Mouse (Mus musculus) liver, postnatal 0 days (tissue): ENCODE results near the gene Fktn.

Experiments used
- CTCF ChIP-seq: sonication (generic); IDR thresholded peaks from 2 replicates; pipeline ENCODE4 v1.5.1; 2016; ENCODE audit warnings: antibody characterized with exemption, low read depth
- EP300 ChIP-seq: IDR thresholded peaks from 2 replicates; pipeline ENCODE4 v1.6.1; 2016; ENCODE audit warnings: antibody characterized with exemption, low read depth, mild to moderate bottlenecking

- no peak for TF ChIP-seq CTCF
- no peak for TF ChIP-seq EP300
Measured at GRCm38 (mm10) chr4:53713704-53714050, at the start of gene Fktn.
